Mouse (Mus musculus) left cerebral cortex, adult 9 months (tissue): ENCODE measurements around the gene H2afj.
"Not testable (repeated sequence)": the region's sequence is repeated elsewhere in the genome, so short reads cannot be mapped to it uniquely, and the experiment has no call there.

ENCODE experiments used
- DNase-seq, 2 experiments: peaks; one replicate each; pipeline ENCODE4 v3.0.0; 2022; ENCODE audit warnings: low spot score in 2 of 2

The H2afj gene

DNA sequence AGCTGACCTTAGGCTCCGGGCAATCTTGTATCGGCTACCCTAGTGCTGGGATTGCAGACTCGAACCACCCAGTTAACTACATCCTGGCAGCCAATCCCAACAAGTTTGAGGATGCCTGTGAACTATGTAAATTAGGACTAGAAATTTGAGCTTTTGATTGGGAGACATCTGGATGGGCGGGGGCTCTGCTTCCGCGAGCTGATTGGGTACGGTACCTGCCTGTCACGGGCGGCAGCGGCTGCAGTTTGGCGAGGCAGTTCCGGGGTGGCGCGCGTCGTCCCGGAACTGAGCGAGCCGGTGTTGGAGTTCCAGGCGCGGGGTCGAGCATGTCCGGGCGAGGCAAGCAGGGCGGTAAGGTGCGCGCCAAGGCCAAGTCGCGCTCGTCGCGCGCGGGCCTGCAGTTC lies at the start of gene H2afj:
H2afj (plus strand) TSS at position 231 of the 404 bp plus-strand sequence.
- peak; percentile 95 to 99 for DNase-seq

DNA sequence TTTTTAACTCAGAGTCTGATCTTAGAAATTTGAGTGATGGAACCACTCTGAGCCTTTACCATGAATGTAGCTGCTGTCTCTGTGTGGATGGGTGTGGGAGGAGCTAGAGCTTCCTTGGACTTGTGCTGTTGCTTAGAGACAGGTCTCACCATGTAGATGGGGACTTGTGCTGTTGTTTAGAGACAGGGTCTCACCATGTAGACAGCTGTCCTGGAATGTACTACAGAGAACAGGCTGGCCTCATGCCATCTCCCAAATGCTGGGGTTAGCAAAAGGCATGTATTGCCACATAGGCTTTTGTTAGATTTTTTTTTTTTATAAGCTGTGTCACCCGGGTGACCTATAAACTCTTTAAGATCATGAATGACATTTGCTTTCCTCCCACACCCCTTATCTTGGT lies 44.1 kb upstream of the H2afj start:
- no peak for DNase-seq

DNA sequence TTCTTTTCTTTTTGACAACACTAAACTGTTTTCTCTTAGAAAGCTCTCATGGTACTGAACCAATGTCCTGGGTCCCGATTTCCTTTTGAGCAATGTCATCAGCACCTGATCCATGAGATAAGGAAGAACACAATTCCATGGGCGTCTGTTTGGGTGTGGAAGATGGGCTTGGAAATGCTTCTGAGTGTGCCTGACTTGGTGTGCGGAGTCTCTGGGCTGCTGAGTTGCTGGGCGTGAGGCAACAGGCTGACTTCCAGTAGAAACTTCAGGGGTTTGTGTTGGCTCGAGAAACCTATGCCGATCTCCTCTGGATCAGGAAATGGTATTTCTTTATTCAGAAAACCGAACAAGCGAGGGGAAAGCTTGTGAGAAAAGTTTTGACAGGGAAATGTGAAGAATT lies 38.9 kb upstream of the H2afj start:
- DNase-seq = no peak

DNA sequence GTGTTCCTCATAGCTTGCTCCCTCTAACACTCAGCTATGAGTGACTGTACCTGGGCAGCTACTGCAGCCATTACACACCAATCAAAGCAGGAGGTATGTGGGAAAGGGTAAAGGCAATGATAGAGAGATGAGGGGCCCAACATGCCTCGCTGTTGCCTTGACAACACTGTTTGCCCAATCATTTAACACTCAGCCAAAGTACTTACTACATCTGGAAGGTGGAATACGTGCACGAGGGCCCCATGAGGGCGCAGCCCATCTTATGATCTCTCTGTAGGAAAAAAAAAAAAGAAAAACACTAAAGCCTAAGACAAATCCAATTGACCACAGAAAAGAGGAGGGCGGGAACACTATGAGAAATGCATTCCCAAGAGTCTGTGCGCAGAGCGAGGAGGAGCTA lies 38.2 kb upstream of the H2afj start:
- no peak for DNase-seq

DNA sequence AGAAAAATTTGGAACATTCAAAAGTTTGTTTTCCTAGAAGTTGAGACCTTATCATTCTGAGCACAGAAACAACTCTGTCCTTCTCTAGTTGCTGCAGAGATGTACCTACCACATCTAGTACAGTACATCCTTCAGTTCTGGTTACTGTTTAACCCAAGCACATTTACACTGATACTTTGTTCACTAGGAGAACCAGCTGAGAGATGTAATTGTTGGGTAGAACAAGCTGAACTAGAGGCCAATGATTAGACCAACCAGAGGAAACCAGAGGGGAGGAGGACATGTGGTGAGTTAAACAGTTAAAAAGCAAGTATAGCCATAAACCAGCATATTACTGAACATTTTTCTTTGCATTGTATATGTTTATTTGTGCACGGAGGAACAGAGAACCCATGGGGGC lies 31.7 kb upstream of the H2afj start:
- no peak for DNase-seq

DNA sequence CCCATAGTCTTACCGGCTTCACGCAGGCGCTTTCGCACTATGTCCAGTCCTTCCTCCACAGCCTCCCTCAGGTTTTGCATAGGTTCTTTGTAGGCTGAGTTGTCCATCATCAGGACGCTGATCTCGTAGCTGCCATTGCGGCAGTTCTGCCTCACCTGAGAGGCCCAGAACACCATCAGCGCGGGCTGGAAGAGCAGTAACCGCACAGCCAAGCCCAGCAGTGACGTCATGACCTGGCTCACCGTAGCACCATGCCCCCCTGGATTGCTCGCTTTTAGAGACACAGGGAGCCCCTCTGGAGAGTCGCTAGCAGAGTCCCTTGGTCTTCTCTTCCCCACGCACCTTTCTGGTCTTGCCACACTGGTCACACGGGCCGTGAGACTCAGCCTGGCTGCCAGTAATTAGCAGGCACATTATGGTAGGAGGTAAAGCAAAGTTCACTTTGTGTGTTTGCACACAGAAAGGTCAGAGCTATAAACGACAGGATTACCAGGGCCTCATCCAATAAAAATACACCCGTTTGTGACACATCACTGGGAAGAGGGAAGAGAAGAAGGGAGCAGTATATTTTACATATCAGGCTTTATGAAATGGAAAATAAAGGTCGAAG lies 26.6 kb upstream of the H2afj start, which contains the start of gene Gucy2c:
Gucy2c (minus strand) TSS at position 389 of the 610 bp plus-strand sequence.
- no peak for DNase-seq

DNA sequence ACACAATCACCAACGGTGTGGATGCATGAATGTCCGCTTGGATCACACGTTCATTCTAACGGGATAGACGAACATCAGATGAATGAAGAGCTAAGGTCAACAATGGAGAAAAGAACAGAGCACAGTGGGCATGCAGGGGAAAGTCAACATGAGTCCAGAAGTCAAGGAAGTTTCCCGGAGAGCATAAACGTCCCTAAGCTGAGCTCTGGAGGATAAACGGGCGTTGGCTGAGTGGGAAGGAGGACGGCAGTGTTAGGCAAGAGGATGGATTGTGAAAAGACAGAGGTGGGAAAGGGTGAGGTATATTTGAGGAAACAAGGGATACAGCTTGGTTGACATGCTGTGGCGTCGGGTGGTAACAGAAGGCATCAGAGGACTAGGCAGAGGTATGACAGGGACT lies 25.9 kb upstream of the H2afj start:
- no peak for DNase-seq

DNA sequence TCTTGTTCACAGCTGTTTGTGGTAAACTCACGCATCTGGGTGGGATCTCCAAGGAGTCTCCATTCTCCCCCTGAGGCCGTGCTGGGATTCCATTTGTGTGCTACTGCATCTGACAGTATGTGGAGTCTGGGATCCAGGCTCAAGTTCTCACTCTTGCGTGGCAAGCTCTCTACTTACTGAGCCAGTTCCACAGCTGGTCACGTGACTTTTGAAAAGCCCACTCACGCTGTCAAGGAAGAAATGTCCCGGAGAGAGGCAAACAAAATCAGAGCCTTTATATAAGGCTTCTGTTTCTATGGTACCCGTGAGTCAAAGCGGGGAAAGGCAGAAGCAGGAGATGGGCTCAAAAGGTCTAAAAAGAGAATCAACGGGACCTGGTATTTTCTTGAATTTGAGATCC lies 25.3 kb upstream of the H2afj start:
- DNase-seq = peak in 1 of 2 experiments; percentile 32

DNA sequence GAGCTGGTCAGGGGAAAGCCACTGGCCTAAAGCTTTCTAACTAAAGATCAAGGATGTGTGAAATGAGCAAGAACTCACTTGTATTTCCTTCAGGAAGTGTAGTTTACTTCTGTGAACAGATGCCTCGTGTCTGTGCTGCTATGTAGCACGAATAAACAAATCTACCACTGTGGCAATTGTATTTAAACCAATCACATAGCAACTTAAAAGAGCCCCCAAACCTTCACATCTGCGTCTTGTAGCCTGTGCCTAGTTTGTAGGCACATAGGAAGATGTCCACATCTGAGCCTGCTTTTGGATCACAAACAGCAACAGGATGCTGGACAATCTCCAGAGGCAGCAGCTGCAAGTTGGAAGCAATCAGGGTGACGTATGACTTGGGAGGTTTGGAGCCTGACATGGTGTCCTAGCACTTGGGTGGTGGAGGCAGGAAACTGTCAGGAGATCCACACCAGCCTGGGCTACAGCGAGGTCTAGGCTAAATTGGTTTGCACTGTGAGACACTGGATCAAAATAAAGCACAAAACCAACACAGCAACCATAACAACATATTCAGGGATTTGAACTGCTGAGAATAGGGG lies 18.6 kb upstream of the H2afj start:
- DNase-seq = no peak

DNA sequence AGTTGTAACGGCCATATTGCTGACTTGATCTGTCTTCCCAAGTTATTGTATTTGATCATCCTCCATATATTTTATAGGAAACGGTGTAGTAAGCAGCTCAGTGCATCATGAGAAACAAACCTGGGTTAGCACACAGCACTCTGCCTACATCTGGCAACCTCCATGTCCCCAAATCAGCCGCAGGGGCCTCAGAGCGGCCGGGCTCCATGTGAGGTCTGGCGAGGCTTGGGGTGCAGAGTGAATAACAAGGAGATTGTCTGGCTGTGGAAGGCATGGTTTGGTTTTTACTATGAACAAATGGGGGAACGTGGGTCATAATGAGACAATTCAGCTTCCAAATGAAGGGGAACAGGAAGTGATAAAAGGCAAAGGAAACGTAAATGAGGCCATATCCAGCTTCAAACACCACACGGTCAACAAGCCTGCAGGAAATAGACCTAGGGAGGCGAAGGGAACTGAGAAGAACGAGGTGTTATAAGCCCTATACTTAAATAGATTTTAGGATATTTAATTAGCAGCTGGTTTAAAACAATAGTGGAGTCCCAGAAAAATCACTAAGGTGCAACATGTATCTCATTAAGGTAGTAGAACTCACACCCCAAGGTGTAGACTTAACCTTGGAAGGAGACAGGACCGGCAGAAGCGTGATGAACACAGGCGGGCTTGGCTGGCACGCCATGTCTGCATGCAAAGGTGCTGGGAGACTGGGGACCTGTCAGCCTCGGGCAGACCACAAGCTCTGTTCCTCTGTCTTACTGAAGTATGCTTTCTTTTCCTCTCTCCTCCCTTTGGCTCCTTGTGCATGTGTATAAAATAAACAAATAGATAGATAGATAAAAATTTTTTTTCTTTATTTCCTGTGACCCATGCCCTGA lies 14.9 kb upstream of the H2afj start:
- no peak for DNase-seq

DNA sequence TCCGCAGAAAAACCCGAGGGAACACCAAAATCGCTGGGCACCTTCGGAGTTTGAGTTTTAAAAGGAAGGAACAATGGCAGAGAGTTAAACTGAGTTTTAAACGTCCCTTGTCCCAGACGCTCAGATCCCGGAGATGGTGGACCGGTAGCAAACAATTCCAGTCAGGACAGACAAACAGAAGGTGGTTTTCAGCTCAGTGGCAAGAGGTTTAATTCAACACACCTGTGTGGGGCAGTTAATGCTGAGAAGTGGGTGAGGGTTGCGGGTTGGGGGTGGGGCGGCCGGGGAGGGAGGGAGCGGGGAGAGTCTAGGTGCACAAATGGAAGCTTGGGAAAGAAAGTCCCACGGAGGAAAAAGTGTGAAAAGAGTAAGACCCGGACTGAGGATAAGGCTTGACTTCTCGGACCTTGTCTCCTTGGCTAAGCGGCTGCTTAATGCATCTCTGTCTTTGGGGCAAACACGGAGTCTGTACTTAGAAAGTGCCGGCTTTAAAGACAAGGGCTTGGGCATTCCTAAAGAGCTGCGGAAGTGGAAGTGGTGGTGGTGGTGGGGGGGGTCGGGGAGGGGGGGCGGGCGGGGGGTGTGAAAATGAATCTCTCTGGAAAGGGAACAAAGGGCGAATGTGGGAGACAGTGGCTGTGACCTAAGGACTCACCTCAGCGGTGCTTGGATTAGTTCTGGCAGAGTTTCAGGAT lies 14.1 kb upstream of the H2afj start:
- DNase-seq = no peak

DNA sequence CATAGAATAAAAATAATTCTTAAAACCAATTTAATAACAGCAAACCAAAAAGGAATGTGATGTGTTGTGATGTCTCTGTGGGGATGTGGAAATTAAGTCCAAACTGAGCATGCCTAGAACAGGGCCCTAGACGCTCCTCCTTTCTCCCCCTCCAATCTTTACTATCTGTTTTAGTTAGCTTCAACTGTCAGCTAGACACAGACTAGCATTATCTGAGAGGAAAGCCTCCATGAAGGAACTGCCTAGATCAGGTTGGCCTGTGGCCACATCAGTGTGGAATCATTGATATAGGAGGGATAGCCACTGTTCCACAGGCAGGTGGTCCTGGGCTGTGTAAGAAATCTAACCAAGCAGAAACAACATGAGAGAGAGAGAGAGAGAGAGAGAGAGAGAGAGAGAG lies 12.9 kb upstream of the H2afj start:
- DNase-seq = no peak

DNA sequence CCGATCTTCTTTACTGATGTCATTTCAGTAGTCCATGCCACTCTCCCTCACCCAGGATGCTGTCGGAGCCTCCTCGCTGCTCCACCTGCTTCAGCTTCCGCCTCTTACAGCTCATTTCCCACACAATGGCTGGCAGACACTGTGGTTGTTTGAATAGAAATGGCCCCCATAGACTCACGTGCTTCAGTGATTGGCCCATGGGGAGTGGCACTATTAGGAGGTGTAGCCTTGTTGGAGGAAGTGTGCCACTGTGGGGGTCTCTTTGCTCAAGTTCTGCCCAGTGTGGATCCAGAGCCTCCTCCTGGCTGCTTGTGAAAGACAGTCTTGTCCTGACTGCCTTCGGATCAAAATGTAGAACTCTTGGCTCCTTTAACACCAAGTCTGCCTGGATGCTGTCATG lies 12.2 kb upstream of the H2afj start:
- DNase-seq = no peak

DNA sequence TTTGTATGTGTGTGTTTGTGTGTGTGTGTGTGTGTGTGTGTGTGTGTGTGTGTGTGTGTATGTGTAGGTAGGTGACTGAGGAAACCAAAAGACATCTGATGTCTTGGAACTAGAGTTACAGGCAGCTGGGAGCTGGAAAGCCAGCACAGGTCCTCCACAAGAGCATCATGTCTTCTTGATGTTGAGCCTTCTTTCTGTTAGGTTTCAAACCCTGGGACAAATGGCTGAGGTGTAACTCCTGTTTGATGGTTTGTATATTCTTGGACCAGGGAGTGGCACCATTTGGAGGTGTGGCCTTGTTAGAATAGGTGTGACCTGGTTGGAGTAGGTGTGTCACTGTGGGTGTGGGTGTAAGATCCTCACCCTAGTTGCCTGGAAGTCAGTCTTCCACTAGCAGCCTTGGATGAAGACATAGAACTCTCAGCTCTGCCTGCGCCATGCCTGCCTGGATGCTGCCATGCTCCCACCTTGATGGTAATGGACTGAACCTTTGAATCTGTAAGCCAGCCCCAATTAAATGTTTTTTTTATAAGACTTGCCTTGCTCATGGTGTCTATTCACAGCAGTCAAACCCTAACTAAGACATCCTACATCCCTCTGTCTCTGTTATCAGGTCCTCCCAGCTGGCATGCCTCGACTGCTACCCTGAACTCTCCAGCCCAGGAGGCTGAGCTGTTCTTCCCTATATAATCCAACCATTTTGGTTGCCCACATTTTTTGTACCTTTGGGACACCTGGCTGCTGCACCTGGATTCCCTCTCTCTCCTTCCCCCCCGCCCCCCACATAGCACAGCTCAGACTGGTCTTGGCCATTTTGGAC lies 10.0 kb upstream of the H2afj start:
- not testable (repeated sequence) for DNase-seq

DNA sequence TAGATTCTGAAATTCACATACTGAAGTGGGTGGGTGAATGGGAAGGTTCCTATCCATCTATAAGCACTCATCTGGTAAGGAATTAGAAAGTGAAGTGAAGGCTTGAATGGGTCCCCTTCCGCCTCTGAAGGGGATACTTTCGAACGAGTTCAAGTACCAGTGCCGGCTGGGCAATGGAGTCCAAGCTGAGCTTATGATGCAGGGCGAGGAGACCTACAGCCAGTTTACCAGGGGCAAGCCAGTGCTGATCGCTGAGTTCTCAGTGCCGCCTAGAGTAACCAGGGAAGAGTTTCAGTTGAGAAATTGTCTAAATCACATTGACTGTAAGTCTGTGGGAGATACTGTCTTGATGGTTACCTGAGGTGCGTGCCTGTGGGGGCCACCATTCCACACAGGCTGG lies 7.3 kb upstream of the H2afj start:
- DNase-seq = peak in 1 of 2 experiments; percentile 0

DNA sequence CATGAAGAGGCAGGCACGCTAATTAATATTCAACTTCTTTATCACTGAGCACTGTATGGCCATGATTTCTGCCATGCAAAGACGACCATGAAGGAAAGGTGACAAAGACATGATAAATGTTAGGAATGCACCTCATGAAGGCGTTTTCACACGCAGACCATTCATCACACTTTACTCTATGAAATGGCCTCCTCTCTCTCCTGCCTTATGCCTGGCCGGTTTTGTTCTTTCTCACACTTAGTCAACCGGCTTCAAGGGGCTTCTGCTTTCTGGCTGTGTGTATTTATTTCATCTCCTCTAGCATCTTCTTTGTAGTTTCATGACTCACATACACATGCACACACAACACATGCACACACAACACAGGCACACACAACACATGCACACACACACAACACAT lies 6.8 kb upstream of the H2afj start:
- DNase-seq = peak in 1 of 2 experiments; percentile 0

DNA sequence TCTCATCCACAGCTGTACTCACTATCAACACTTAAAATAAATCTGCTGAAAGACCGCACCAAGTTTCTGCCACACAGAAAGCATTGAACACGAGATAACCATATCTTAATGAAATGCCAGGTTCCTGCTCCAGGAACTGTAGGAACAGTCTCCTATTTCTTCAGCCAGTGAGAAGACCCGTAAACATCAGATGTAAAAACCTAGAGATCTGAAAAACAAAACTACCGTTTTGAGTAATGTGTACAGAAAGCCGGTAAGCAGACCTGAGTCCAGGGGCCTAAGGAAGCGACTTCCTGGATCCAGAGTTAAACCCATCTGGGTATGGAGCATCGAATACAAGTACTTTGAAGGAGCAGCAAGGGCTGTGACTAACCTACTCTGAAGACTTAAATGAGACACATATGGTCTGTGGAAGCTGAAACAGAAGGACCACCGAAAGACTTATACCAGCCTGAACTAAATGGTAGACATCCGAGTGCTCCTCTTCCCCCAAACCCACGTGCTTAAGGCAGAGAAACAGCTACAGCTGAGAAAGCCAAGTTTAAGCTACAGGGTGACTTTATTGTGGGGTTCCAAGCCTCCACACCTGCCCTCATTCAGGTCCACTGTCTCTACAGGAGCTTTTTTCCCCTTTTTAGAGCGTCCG lies 4.8 kb upstream of the H2afj start:
- no peak for DNase-seq

DNA sequence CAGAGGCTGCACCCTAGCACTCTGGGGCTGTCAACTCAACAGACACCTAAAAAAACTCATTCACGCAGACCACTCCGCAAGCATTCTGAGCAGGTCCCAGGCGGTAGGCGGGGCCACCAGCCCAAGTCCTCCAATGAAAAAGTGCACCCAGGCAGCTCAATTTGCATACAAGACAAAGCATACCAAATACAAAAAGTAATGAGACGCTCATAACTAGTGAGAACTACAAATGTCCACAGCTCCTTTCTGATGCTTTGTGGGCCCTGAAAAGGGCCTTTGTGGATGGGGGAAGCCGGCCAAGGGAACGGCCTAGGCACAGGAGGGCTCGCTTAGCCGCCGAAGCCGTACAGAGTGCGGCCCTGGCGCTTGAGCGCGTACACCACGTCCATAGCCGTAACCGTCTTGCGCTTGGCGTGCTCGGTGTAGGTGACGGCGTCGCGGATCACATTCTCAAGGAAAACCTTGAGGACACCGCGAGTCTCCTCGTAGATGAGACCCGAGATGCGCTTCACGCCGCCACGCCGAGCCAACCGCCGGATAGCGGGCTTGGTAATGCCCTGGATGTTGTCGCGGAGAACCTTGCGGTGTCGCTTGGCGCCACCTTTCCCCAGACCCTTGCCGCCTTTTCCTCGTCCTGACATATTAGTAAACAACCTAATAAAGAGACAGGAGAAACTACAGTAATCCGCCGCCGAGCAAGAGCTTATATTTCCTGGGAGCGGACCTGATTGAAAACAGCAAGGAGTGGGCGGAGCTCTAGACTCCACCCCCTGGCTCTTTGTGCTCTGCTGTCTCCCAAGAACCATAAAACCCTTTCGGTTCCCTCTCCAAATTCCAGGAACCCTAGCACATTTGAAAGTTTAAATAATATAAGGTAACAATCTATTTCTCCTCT lies 4.1 kb upstream of the H2afj start, which contains the start of gene Hist4h4:
Hist4h4 (minus strand) TSS at position 677 of the 895 bp plus-strand sequence.
- DNase-seq = peak; percentile 84 to 98

DNA sequence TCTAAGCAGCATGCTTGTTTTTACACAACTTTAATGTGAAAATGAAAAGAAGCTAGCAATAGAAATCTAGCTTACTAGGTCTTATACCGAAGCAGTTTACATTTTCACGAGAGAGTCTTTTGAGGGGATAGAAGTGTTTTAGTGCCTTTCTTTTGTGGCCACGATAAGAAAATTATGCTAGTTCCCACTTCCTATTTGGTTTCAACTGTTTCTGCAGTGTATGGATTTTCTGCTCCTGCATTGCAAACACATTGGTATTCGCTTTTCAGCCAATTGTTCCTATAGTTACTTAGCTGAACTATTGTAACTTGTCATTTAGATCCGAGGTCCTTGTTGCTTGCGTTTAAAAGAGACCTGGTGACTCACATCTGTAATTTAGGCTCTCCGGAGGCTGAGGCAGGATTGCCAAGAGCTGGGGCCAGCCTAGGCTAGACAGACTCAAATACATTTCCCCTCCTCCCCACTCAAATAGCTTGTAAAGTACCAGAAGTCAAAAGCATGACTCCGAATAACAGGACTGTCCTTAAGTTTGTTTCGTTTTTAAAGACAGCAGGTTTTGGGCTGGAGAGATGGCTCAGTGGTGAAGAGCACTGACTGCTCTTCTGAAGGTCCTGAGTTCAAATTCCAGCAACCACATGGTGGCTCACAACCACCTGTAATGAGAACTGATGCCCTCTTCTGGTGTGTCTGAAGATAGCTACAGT lies 3.2 kb upstream of the H2afj start:
- DNase-seq = no peak
